In the genomic region with DNA sequence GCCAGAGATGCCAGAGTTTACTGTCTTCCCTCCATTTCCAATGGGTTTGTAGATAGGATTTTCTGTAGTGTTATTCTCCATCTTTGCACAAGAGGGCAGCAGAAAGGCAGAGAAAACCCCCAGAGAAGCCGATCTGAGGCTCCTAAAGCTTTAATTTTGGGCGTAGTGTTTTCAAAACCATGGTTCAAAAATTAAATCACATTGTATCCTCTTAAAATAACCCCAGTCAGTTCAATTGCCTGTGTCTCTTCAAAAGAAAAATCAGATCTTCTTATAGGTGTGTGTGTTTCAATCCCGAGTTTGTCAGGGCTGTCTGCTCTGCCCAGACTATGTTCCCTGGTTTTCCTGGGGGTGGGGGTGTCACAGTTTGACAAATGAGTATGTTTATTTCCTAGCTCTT, we compare ENCODE assay signal across 8 mouse cellular contexts. TPM values are rescaled to one million over a fixed set of nuclear protein-coding genes. Genes with fewer than 3 reads are reported as not detected.
DNase-seq lines count a peak whose midpoint lies in the region; ATAC-seq and TF ChIP-seq lines count a peak whose summit lies in the region.

No protein-coding gene starts in this region.

- no peak overlapping the region for H3K27ac ChIP-seq in liver, adult 2 months (replicated peaks; ENCODE audit: insufficient read depth, low read depth, low read length)
- H3K27ac ChIP-seq in forebrain, embryonic 15.5 days (replicated peaks), result peak overlapping the region; percentile 89
- H3K27ac ChIP-seq in intestine, embryonic 16.5 days (ENCODE audit: low read length), result no peak overlapping the region
- H3K27ac ChIP-seq in lung, embryonic 16.5 days (ENCODE audit: low read length), result peak overlapping the region; percentile 56
- H3K27ac ChIP-seq in thymus, adult 2 months (ENCODE audit: control insufficient read depth, insufficient read depth, low read length), result no peak overlapping the region

- TF ChIP-seq CTCF in liver, adult 2 months (IDR thresholded peaks at IDR 0.05; ENCODE audit: low read depth, low read length), result peak; percentile 54
- no peak for TF ChIP-seq CTCF in thymus, adult 2 months (IDR thresholded peaks at IDR 0.05; ENCODE audit: borderline replicate concordance, control insufficient read depth, extremely low read depth, insufficient read depth, low read length, poor library complexity)

- no peak overlapping the region for H3K4me3 ChIP-seq in liver, adult 2 months (ENCODE audit: insufficient read depth, low read depth, low read length)
- H3K4me3 ChIP-seq in forebrain, embryonic 15.5 days, result peak overlapping the region; percentile 36
- H3K4me3 ChIP-seq in intestine, embryonic 16.5 days (ENCODE audit: low read length), result peak overlapping the region; percentile 38
- H3K4me3 ChIP-seq in lung, embryonic 16.5 days (ENCODE audit: low read length), result peak overlapping the region; percentile 48
- H3K4me3 ChIP-seq in thymus, adult 2 months (ENCODE audit: control insufficient read depth, insufficient read depth, low read length), result no peak overlapping the region

- WGBS in liver, adult 2 months, result under 1% methylated on average over 3 of the region's 3 CpGs
- WGBS in forebrain, embryonic 15.5 days, result 0% methylated on average over 3 of the region's 3 CpGs
- under 1% methylated on average over 3 of the region's 3 CpGs for WGBS in intestine, embryonic 16.5 days
- 0% methylated on average over 3 of the region's 3 CpGs for WGBS in lung, embryonic 16.5 days
- under 1% methylated on average over 3 of the region's 3 CpGs for WGBS in thymus, adult 2 months

- H3K9me3 ChIP-seq in forebrain, embryonic 15.5 days, result peaks cover 5% of the 10 kb centered on the region; the same call in 1 of the 2 replicates
- H3K9me3 ChIP-seq in intestine, embryonic 16.5 days (ENCODE audit: control insufficient read depth, low read length), result no peaks in the 10 kb centered on the region
- no peaks in the 10 kb centered on the region for H3K9me3 ChIP-seq in lung, embryonic 16.5 days (ENCODE audit: control insufficient read depth, low read length)

- H3K79me2 ChIP-seq in liver, adult 2 months (ENCODE audit: control insufficient read depth, insufficient read depth, low read length), result no peaks in the 10 kb centered on the region

- no peaks in the 10 kb centered on the region for H3K36me3 ChIP-seq in liver, adult 2 months (ENCODE audit: control insufficient read depth, insufficient read depth, low read length)
- no peaks in the 10 kb centered on the region for H3K36me3 ChIP-seq in forebrain, embryonic 15.5 days
- H3K36me3 ChIP-seq in intestine, embryonic 16.5 days (ENCODE audit: control insufficient read depth, insufficient read depth, low read length), result no peaks in the 10 kb centered on the region
- H3K36me3 ChIP-seq in lung, embryonic 16.5 days (ENCODE audit: control insufficient read depth, insufficient read depth, low read length), result no peaks in the 10 kb centered on the region
- H3K36me3 ChIP-seq in thymus, adult 2 months (ENCODE audit: control insufficient read depth, insufficient read depth, low read length), result no peaks in the 10 kb centered on the region

- TF ChIP-seq POLR2A in liver, adult 2 months (IDR thresholded peaks at IDR 0.05; ENCODE audit: extremely low read depth, insufficient read depth, low read length), result no peak
- TF ChIP-seq POLR2A in thymus, adult 2 months (IDR thresholded peaks at IDR 0.05; ENCODE audit: control insufficient read depth, extremely low read depth, insufficient read depth, low read length, poor library complexity), result no peak

- peak overlapping the region; percentile 60 for H3K4me2 ChIP-seq in forebrain, embryonic 15.5 days (replicated peaks)
- H3K4me2 ChIP-seq in intestine, embryonic 16.5 days (ENCODE audit: low read depth, low read length), result peak overlapping the region; percentile 67
- H3K4me2 ChIP-seq in lung, embryonic 16.5 days (ENCODE audit: low read depth, low read length), result peak overlapping the region; percentile 73

- DNase-seq in liver, adult 2 months (ENCODE audit: extremely low read depth, low read depth, low spot score), result peak; percentile 38
- no peak for DNase-seq in liver
- peak; percentile 87 for DNase-seq in brain, adult 2 months (ENCODE audit: low read depth, low spot score)
- DNase-seq in retina, embryonic 14.5 days (ENCODE audit: low spot score), result peak; percentile 85
- DNase-seq in thymus, adult 2 months, result no peak

- peak; percentile 62 for ATAC-seq in forebrain, embryonic 15.5 days (replicated peaks)
- ATAC-seq in intestine, embryonic 16.5 days, result peak; percentile 68
- peak; percentile 67 for ATAC-seq in lung, embryonic 16.5 days (ENCODE audit: low read depth)

- H3K27me3 ChIP-seq in liver, adult 2 months (ENCODE audit: control insufficient read depth, insufficient read depth, low read length), result no peaks in the 10 kb centered on the region
- no peaks in the 10 kb centered on the region for H3K27me3 ChIP-seq in forebrain, embryonic 15.5 days
- H3K27me3 ChIP-seq in intestine, embryonic 16.5 days (replicated peaks; ENCODE audit: control insufficient read depth, insufficient read depth, low read length), result no peaks in the 10 kb centered on the region
- H3K27me3 ChIP-seq in lung, embryonic 16.5 days (ENCODE audit: control insufficient read depth, insufficient read depth, low read depth, low read length), result no peaks in the 10 kb centered on the region
- H3K27me3 ChIP-seq in thymus, adult 2 months (ENCODE audit: control insufficient read depth, insufficient read depth, low read length), result no peaks in the 10 kb centered on the region

- H3K4me1 ChIP-seq in liver, adult 2 months (ENCODE audit: control insufficient read depth, insufficient read depth, low read length), result peaks cover 1% of the 10 kb centered on the region; the same call in 1 of the 2 replicates
- peaks cover 17% of the 10 kb centered on the region for H3K4me1 ChIP-seq in forebrain, embryonic 15.5 days
- H3K4me1 ChIP-seq in intestine, embryonic 16.5 days (ENCODE audit: control insufficient read depth, insufficient read depth, low read length), result 0 out of 2 replicates have a peak, but pooled peaks cover 3% of the 10 kb centered on the region
- H3K4me1 ChIP-seq in lung, embryonic 16.5 days (replicated peaks; ENCODE audit: control insufficient read depth, insufficient read depth, low read length), result peaks cover 8% of the 10 kb centered on the region
- H3K4me1 ChIP-seq in thymus, adult 2 months (replicated peaks; ENCODE audit: control insufficient read depth, insufficient read depth, low read length), result no peaks in the 10 kb centered on the region; the same call in 1 of the 2 replicates

- no peak overlapping the region for H3K9ac ChIP-seq in liver, adult 2 months (ENCODE audit: low read depth, low read length)
- H3K9ac ChIP-seq in forebrain, embryonic 15.5 days (replicated peaks), result peak overlapping the region; percentile 46
- H3K9ac ChIP-seq in intestine, embryonic 16.5 days (ENCODE audit: low read depth, low read length), result peak overlapping the region; percentile 55
- H3K9ac ChIP-seq in lung, embryonic 16.5 days (ENCODE audit: low read length), result peak overlapping the region; percentile 47; the same call in 1 of the 2 replicates

RNA-seq across cellular contexts. Expression of a gene that starts 49.9 kb away (rescaled TPM):
- 0.27 and 0.37 TPM in 2 replicates for total RNA-seq in liver, adult 2 months (2014; rRNA removed)
- not detected in 2 replicates for polyA plus RNA-seq in liver, adult 2 months (2012; rRNA removed)
- polyA plus RNA-seq in forebrain, embryonic 15.5 days (2015; fragmentation: Nextera tagmentation; extraction: Ambion mirVana), result 0.91 and 1.2 TPM in 2 replicates
- polyA plus RNA-seq in intestine, embryonic 16.5 days (2015; fragmentation: Nextera tagmentation; extraction: Ambion mirVana), result 0.57 and 0.65 TPM in 2 replicates
- polyA plus RNA-seq in lung, embryonic 16.5 days (2015; fragmentation: Nextera tagmentation; extraction: Ambion mirVana), result 0.25 TPM in 1 of 2 replicates, not detected in the other
- polyA plus RNA-seq in thymus, adult 2 months (2012; rRNA removed), result 0.15 TPM in 1 of 2 replicates, not detected in the other

Comparison
In these comparisons a context has a peak if more than half of its experiments do, and no peak if none do; other contexts are left out.
1. DNase-seq: peak in liver, adult 2 months (single experiment), brain, adult 2 months (single experiment) and retina, embryonic 14.5 days (single experiment); none in liver (single experiment) and thymus, adult 2 months (single experiment).
2. H3K27ac ChIP-seq: peak in forebrain, embryonic 15.5 days (single experiment) and lung, embryonic 16.5 days (single experiment); none in liver, adult 2 months (single experiment), intestine, embryonic 16.5 days (single experiment) and thymus, adult 2 months (single experiment).
3. H3K4me3 ChIP-seq: peak in forebrain, embryonic 15.5 days (single experiment), intestine, embryonic 16.5 days (single experiment) and lung, embryonic 16.5 days (single experiment); none in liver, adult 2 months (single experiment) and thymus, adult 2 months (single experiment).
4. Peak in every context shown above with its lines, with median percentiles within 50 percentile points of each other: ATAC-seq and H3K4me2 ChIP-seq.